Mouse (Mus musculus): ENCODE measurements at regions not wholly inside any gene's neighbourhood (a gene's known extent, or its start where the extent isn't known, plus 50 kb on each side); places are given as distances from the start of the nearest gene placed in this dataset.

DNA sequence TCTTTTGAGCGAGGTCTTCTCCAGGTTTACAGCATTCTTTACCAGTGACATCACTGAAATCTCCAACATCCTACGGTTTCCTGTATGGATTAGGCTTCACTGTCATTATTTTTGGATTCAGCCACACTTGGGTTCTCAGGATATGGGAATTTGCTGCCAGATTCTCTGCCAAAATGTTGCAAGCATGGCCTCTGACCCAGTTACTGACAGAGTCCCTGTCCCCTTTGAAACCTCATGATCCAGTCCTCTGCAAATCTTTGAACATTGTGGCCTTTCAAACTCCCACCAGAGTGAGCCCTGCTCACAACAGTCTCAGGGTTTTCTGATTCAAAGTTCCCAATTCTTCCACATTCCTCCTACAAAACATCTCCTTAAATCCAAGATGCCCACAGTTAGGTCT lies 118.9 kb downstream of the Dyrk2 start:
- Histone ChIP-seq H3K36me3 (no peaks in the 10 kb centered on the region), H3K4me1 (peaks cover 7% of the 10 kb centered on the region; the same call in 1 of the 2 replicates), H3K27me3 (no peaks in the 10 kb centered on the region), H3K9ac (no peak overlapping the region), H3K27ac (no peak overlapping the region), H3K4me3 (no peak overlapping the region), H3K4me2 (no peak overlapping the region), H3K9me3 (no peaks in the 10 kb centered on the region)
- ATAC-seq (ENCODE audit: insufficient number of reproducible peaks, insufficient read depth, low FRiP score, low TSS enrichment, low read depth), result no peak
- 90% methylated on average over 2 of the region's 2 CpGs for WGBS

GRCm38 (mm10) chr10:118753061-118753775 lies 116.8 kb downstream of the Dyrk2 start:
- WGBS, result 84% methylated on average over 5 of the region's 5 CpGs
- H3K27ac ChIP-seq, result no peak overlapping the region
- no peaks in the 10 kb centered on the region for H3K9me3 ChIP-seq
- H3K4me2 ChIP-seq, result no peak overlapping the region
- no peak overlapping the region for H3K4me3 ChIP-seq
- no peaks in the 10 kb centered on the region for H3K27me3 ChIP-seq
- no peaks in the 10 kb centered on the region for H3K36me3 ChIP-seq
- no peak overlapping the region for H3K9ac ChIP-seq
- ATAC-seq (ENCODE audit: insufficient number of reproducible peaks, insufficient read depth, low FRiP score, low TSS enrichment, low read depth), result no peak
- H3K4me1 ChIP-seq, result no peaks in the 10 kb centered on the region

DNA sequence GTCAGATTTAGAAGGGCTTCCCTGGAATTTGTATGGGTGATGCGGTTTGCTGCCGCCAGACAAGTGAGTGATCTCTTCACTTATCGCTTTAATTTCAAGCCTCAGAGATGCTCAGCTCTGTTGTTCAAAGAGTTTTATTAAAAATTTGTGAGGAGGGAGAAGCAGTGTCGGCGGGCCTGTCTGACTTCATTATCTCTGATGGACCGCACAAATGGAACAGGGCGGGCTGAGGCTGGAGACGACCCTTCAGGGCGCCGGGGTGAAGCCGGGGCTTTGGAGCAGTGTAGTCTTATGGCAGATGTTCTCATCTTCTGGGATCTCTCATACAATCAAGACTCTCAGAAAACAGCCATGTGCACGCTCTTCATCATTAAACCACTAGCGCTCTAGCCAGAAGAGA lies 115.2 kb downstream of the Dyrk2 start:
- Histone ChIP-seq H3K27ac (no peak overlapping the region), H3K4me1 (no peaks in the 10 kb centered on the region), H3K4me3 (no peak overlapping the region), H3K9ac (no peak overlapping the region), H3K27me3 (no peaks in the 10 kb centered on the region), H3K36me3 (no peaks in the 10 kb centered on the region), H3K9me3 (no peaks in the 10 kb centered on the region), H3K4me2 (no peak overlapping the region)
- ATAC-seq (ENCODE audit: insufficient number of reproducible peaks, insufficient read depth, low FRiP score, low TSS enrichment, low read depth), result no peak
- WGBS, result 81% methylated on average over 13 of the region's 13 CpGs

- no peak for ATAC-seq (ENCODE audit: insufficient number of reproducible peaks, insufficient read depth, low FRiP score, low TSS enrichment, low read depth)
- Histone ChIP-seq H3K4me2 (no peak overlapping the region), H3K4me1 (no peaks in the 10 kb centered on the region), H3K36me3 (no peaks in the 10 kb centered on the region), H3K9me3 (no peaks in the 10 kb centered on the region), H3K4me3 (no peak overlapping the region), H3K27me3 (no peaks in the 10 kb centered on the region), H3K27ac (no peak overlapping the region), H3K9ac (no peak overlapping the region)
- 84% methylated on average over 18 of the region's 18 CpGs for WGBS
These were observed 111.1 kb downstream of the Dyrk2 start for GRCm38 (mm10) chr10:118758825-118759471.

DNA sequence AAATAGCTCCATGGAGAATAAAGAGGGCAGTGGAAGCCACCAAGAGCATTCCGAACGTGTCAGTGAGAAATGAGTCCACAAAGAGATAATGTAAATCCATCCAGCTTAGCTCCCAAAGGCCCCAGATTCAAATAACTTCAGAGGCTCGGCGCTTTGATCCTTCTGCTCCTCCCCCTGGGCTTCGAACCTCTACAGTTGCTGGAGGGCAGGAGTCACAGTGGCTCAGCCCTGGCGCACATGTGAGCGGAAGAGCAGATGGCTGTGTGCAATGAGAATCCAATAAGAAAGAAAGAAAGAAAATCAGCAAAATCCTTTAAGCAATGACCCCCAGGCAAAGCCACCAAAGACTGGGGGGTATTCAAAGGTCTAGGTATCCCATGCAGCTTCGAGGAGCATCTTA lies 109.6 kb downstream of the Dyrk2 start:
- H3K27ac ChIP-seq, result no peak overlapping the region
- 67% methylated on average over 8 of the region's 8 CpGs for WGBS
- no peak for ATAC-seq (ENCODE audit: insufficient number of reproducible peaks, insufficient read depth, low FRiP score, low TSS enrichment, low read depth)
- no peaks in the 10 kb centered on the region for H3K36me3 ChIP-seq
- H3K9ac ChIP-seq, result no peak overlapping the region
- H3K9me3 ChIP-seq, result no peaks in the 10 kb centered on the region
- no peak overlapping the region for H3K4me2 ChIP-seq
- H3K4me1 ChIP-seq, result no peaks in the 10 kb centered on the region
- H3K4me3 ChIP-seq, result no peak overlapping the region
- H3K27me3 ChIP-seq, result no peaks in the 10 kb centered on the region

DNA sequence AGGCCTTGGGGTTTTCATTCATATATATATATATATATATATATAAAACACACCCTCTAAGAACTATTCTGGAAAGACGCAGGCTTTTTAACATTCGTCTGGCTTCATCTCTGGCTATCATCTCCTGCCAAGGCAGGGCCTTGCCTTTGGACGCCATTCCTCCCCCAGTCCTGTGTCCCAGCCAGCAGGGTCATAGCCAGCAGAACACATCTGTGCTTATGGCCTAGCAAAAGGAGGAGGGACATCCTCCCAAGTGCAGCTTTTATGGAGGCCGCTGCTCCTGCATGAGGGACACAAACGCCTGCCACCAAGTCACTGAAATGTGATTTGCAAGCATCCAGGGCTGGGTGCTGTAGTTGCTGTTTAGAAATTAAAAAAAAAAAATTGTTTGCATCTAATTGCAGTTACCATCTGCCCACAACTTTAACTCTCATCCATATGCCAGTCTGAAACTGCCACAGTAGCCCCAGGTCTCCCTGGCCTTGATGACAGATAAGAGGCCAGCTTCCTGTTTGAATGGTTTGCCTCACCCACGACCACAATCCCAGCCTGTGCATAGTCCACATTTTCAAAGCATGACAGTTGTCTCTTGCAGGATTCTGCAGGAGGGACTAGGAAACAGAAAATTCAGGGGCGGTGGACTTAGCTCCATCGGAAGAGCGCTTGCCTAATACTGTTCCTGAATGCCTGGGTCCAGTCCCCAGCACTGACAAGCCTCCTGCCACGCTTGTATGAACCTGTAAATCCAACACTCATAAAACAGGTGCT lies 108.7 kb downstream of the Dyrk2 start:
- no peak overlapping the region for H3K27ac ChIP-seq
- no peak for ATAC-seq (ENCODE audit: insufficient number of reproducible peaks, insufficient read depth, low FRiP score, low TSS enrichment, low read depth)
- 73% methylated on average over 10 of the region's 10 CpGs for WGBS

GRCm38 (mm10) chr10:118765051-118765450 lies 105.0 kb downstream of the Dyrk2 start:
- no peaks in the 10 kb centered on the region for H3K27me3 ChIP-seq
- ATAC-seq (ENCODE audit: insufficient number of reproducible peaks, insufficient read depth, low FRiP score, low TSS enrichment, low read depth), result no peak
- H3K4me1 ChIP-seq, result no peaks in the 10 kb centered on the region
- no peak overlapping the region for H3K9ac ChIP-seq
- 90% methylated on average over 9 of the region's 9 CpGs for WGBS
- H3K36me3 ChIP-seq, result no peaks in the 10 kb centered on the region
- no peak overlapping the region for H3K4me3 ChIP-seq
- H3K9me3 ChIP-seq, result no peaks in the 10 kb centered on the region
- no peak overlapping the region for H3K4me2 ChIP-seq
- no peak overlapping the region for H3K27ac ChIP-seq

More for the DNA sequence above, 108.7 kb downstream of the Dyrk2 start:
- H3K4me2 ChIP-seq, result no peak overlapping the region
- H3K4me3 ChIP-seq, result no peak overlapping the region
- H3K9ac ChIP-seq, result no peak overlapping the region
- H3K4me1 ChIP-seq, result no peaks in the 10 kb centered on the region
- no peaks in the 10 kb centered on the region for H3K9me3 ChIP-seq
- H3K27me3 ChIP-seq, result no peaks in the 10 kb centered on the region
- H3K36me3 ChIP-seq, result no peaks in the 10 kb centered on the region

DNA sequence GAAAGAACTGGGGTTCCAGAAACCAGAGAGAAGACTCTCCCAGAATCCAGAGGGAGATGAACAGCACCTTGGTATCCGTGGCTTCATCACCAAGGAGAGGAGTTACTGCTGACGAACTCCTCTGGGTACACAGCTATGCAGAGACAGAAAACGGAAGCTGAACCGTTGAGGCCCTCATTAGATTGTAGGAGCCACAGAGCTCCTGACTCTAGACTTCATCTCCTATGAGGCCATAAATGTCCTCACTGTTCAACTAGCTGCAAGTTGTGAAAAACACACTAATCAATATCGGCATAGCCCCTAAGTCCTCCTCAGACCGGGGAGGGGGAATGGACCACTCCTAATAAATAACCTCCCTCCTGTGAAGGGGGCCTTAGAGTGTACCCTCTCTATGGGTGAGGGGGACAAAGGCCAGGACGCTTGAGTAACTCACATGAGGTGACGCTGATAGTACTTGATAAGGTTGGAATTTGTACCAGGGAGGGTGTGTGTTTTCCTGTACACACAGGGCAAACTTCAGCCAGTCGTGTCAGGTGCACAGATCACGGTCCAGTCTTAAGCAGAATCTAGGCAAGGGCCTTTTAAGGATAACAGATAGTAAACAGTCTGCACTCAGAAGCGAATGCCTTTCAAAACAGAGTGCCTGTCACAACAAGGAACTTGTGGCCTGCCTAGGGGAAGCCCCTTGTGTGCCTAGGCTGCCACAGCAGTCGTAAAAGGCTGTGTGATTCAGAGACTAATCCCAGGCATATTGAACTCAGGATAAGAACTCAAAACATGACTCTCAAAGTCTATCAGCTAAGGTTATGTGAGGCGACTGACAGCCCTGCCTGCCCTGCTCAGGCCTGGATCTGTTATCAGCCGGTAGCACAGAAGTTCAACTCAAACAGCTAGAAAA lies 104.2 kb downstream of the Dyrk2 start:
- no peaks in the 10 kb centered on the region for H3K4me1 ChIP-seq
- no peak for ATAC-seq (ENCODE audit: insufficient number of reproducible peaks, insufficient read depth, low FRiP score, low TSS enrichment, low read depth)
- H3K36me3 ChIP-seq, result no peaks in the 10 kb centered on the region
- no peaks in the 10 kb centered on the region for H3K27me3 ChIP-seq
- WGBS, result 70% methylated on average over 14 of the region's 14 CpGs
- H3K9me3 ChIP-seq, result no peaks in the 10 kb centered on the region
- no peak overlapping the region for H3K4me3 ChIP-seq
- H3K27ac ChIP-seq, result no peak overlapping the region
- no peak overlapping the region for H3K9ac ChIP-seq
- no peak overlapping the region for H3K4me2 ChIP-seq

DNA sequence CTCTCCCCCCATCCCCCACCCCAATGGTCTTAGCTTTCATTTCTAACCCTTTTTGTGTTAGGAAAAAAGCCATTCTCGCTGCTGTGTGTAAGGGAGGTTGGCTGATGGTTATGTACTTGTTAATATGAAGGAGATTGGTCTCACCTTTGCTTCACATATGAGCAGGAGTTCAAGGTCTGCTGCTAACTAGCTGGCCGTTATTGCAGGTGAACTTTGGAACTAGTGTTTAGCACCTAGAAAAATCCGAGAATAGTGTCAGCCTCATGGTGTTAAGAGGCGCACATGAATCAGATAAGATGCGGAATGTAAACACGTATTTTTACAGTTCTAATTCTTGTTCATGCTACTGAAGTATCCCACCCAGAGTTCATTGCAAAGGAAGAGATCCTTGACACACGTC lies 103.2 kb downstream of the Dyrk2 start:
- Histone ChIP-seq H3K36me3 (no peaks in the 10 kb centered on the region), H3K9ac (no peak overlapping the region), H3K4me3 (no peak overlapping the region), H3K4me2 (no peak overlapping the region), H3K27ac (no peak overlapping the region), H3K9me3 (no peaks in the 10 kb centered on the region), H3K27me3 (no peaks in the 10 kb centered on the region), H3K4me1 (no peaks in the 10 kb centered on the region)
- ATAC-seq (ENCODE audit: insufficient number of reproducible peaks, insufficient read depth, low FRiP score, low TSS enrichment, low read depth), result no peak
- 82% methylated on average over 7 of the region's 7 CpGs for WGBS

DNA sequence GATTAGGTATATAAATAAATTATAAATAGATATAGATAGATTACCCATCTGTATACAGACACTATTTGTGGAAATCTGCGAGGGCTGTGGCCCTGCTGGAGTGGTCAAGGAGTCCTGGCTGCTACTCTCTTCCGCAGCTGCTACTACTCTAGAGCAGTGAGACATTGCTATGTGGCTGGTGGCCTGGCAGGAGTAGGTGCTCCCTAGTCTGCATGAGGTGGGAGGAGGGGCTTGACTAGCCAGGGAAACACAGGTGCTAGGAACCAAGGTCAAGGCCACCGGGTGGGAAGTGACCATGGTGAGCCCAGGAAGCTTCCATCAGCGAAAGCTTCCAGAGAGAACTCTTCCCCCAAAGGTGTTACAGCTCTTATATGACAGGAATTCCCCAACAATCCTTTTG lies 100.3 kb downstream of the Dyrk2 start:
- Histone ChIP-seq H3K9me3 (no peaks in the 10 kb centered on the region), H3K4me2 (no peak overlapping the region), H3K27me3 (no peaks in the 10 kb centered on the region), H3K4me1 (no peaks in the 10 kb centered on the region), H3K4me3 (no peak overlapping the region), H3K9ac (no peak overlapping the region), H3K27ac (no peak overlapping the region), H3K36me3 (no peaks in the 10 kb centered on the region)
- 89% methylated on average over 4 of the region's 4 CpGs for WGBS
- no peak for ATAC-seq (ENCODE audit: insufficient number of reproducible peaks, insufficient read depth, low FRiP score, low TSS enrichment, low read depth)

DNA sequence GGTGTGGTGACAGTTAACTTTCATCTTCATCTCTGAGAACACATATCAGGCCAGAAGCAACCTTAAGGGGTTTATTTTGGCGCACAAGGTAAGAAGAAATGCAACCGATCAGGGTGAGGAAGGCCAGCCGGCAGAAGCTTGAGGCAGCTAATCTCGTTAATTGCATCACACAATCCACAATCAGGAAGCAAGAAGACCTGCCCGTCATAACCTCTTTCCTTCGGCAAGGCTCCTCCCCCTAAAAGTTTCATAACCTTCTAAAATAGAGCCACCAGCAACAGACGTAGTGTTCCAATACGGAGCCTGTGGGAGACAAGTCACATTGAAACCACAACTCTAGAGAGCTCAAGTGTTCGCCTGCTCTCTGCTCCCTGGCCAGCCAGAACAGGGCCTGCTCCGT lies 91.4 kb downstream of the Dyrk2 start:
- Histone ChIP-seq H3K4me2 (no peak overlapping the region), H3K4me3 (no peak overlapping the region), H3K27ac (no peak overlapping the region), H3K9me3 (0 out of 2 replicates have a peak, but pooled peaks cover 2% of the 10 kb centered on the region), H3K9ac (no peak overlapping the region), H3K4me1 (no peaks in the 10 kb centered on the region), H3K36me3 (no peaks in the 10 kb centered on the region), H3K27me3 (no peaks in the 10 kb centered on the region)
- WGBS, result 92% methylated on average over 10 of the region's 10 CpGs
- ATAC-seq (ENCODE audit: insufficient number of reproducible peaks, insufficient read depth, low FRiP score, low TSS enrichment, low read depth), result no peak
